Mouse (Mus musculus) adrenal gland, adult 8-10 months (tissue): ENCODE data around the gene Capn3. TPM values are rescaled to one million over a fixed set of nuclear protein-coding genes. Genes with fewer than 3 reads are reported as not detected.

Experiments
- total RNA-seq, 4 experiments: library from RNA; stranded (reverse); gene quantifications; 2 replicates each; pipeline ENCODE4 v1.2.4; 2022

Gene Capn3
- total RNA-seq, 4 experiments from 2014 or later, result 0.17 to 0.52 (median 0.30) TPM

Other genes with a start within 250 kb of the Capn3 start
- gene Pla2g4e, start 210.7 kb upstream of the Capn3 start, total RNA-seq, result 1 to 10 TPM in 2 of 4 experiments, under 1 TPM in 2; 0.35 to 1.3 (median 0.99) TPM
- under 1 TPM in 1 of 4 experiments, not detected in 3; 0.10 TPM for gene Pla2g4d, start 166.8 kb upstream of the Capn3 start, total RNA-seq
- gene Pla2g4f, start 141.9 kb upstream of the Capn3 start, total RNA-seq, result not detected
- gene Vps39, start 102.9 kb upstream of the Capn3 start, total RNA-seq, result 10 to 100 TPM; 56.3 to 75.8 (median 70.1) TPM
- gene Ganc, start 52.1 kb upstream of the Capn3 start, total RNA-seq, result 10 to 100 TPM; 41.0 to 49.5 (median 44.7) TPM
- gene Tmem87a, start 51.9 kb upstream of the Capn3 start, total RNA-seq, result 10 to 100 TPM; 48.4 to 61.4 (median 53.4) TPM
- gene Zfp106, start 107.8 kb downstream of the Capn3 start, total RNA-seq, result 100 to 1,000 TPM in 3 of 4 experiments, 10 to 100 TPM in 1; 98.6 to 120 (median 107) TPM
- 10 to 100 TPM; 54.4 to 73.3 (median 64.1) TPM for gene Snap23, start 111.7 kb downstream of the Capn3 start, total RNA-seq
- 10 to 100 TPM; 14.4 to 15.4 (median 14.9) TPM for gene Haus2, start 153.4 kb downstream of the Capn3 start, total RNA-seq
- gene Lrrc57, start 153.5 kb downstream of the Capn3 start, total RNA-seq, result 10 to 100 TPM; 18.6 to 22.0 (median 21.5) TPM
- gene Stard9, start 173.1 kb downstream of the Capn3 start, total RNA-seq, result 10 to 100 TPM; 15.8 to 28.3 (median 19.3) TPM